ENCODE assay signal across 29 mouse cellular contexts in the genomic region with DNA sequence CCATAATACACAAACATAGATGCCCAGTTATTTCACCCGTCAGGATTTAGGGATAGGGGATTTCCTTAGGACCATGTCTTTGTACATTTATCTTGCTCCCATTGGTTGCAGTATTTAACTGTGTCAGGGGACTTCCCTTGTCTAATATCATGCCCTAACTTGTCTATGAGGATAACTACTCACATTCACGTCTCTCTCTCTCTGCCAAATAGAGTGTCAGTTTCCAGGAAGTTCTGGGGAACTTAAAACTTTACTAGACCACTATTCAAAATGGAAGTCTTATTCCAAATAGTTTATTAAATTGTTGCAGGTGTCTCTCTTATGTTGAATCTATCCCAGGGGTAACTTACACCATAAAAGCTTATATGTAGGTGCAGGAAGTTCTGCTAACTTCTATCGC. TPM values are rescaled to one million over a fixed set of nuclear protein-coding genes. Genes with fewer than 3 reads are reported as not detected.
"Had no signal": no experiment of that assay in that cellular context is flagged by ENCODE, and none has a peak within 500 bp of the region (broad histone marks: within the 10 kb centered on the region; RNA-seq: fewer than 3 reads in every experiment).

No protein-coding gene starts in this region.

- H3K9ac ChIP-seq: embryonic facial prominence, embryonic 12.5 days; embryonic facial prominence, embryonic 13.5 days; embryonic facial prominence, embryonic 15.5 days; forebrain, embryonic 12.5 days; forebrain, embryonic 13.5 days; forebrain, embryonic 15.5 days; forebrain, postnatal 0 days had no signal

- H3K27me3 ChIP-seq: embryonic facial prominence, embryonic 12.5 days; embryonic facial prominence, embryonic 13.5 days; embryonic facial prominence, embryonic 15.5 days; forebrain, embryonic 12.5 days; forebrain, embryonic 13.5 days; forebrain, embryonic 15.5 days had no signal

- DNase-seq: cerebellum, adult 8-10 months; cerebellum, adult 9-10 months; cerebellum, adult 9-11 months; cerebellum, postnatal 10 days; cerebellum, postnatal 14 days; cerebellum, postnatal 25 days; cerebellum, postnatal 36 days; embryo, embryonic 11 days; forebrain, postnatal 0 days; gastrocnemius, adult 2 months; gastrocnemius, postnatal 10 days; gastrocnemius, postnatal 14 days; gastrocnemius, postnatal 25 days; gastrocnemius, postnatal 36 days; heart, adult 11 months; heart, adult 18-20 months; heart, adult 2 months had no signal

- H3K4me3 ChIP-seq: embryonic facial prominence, embryonic 10.5 days; embryonic facial prominence, embryonic 12.5 days; embryonic facial prominence, embryonic 13.5 days; embryonic facial prominence, embryonic 15.5 days; erythroblast, embryonic 14.5 days; forebrain, embryonic 10.5 days; forebrain, embryonic 12.5 days; forebrain, embryonic 13.5 days; forebrain, embryonic 15.5 days; gastrocnemius, adult 2 months; heart, adult 2 months had no signal

- H3K27ac ChIP-seq: embryonic facial prominence, embryonic 10.5 days; embryonic facial prominence, embryonic 12.5 days; embryonic facial prominence, embryonic 13.5 days; embryonic facial prominence, embryonic 15.5 days; forebrain, embryonic 10.5 days; forebrain, embryonic 12.5 days; forebrain, embryonic 13.5 days; forebrain, embryonic 15.5 days; gastrocnemius, adult 2 months; heart, adult 2 months had no signal

- H3K4me1 ChIP-seq: embryonic facial prominence, embryonic 10.5 days; embryonic facial prominence, embryonic 12.5 days; embryonic facial prominence, embryonic 13.5 days; embryonic facial prominence, embryonic 15.5 days; forebrain, embryonic 10.5 days; forebrain, embryonic 12.5 days; forebrain, embryonic 13.5 days; forebrain, embryonic 15.5 days had no signal

- ATAC-seq: forebrain, embryonic 13.5 days; forebrain, embryonic 14.5 days; forebrain, embryonic 15.5 days; forebrain, embryonic 16.5 days; forebrain, postnatal 0 days had no signal

- H3K4me2 ChIP-seq: embryonic facial prominence, embryonic 12.5 days; embryonic facial prominence, embryonic 13.5 days; embryonic facial prominence, embryonic 15.5 days; forebrain, embryonic 12.5 days; forebrain, embryonic 13.5 days; forebrain, embryonic 15.5 days had no signal

- H3K9me3 ChIP-seq: embryonic facial prominence, embryonic 10.5 days; embryonic facial prominence, embryonic 12.5 days; embryonic facial prominence, embryonic 13.5 days; embryonic facial prominence, embryonic 15.5 days; forebrain, embryonic 10.5 days; forebrain, embryonic 12.5 days; forebrain, embryonic 13.5 days; forebrain, embryonic 15.5 days had no signal

RNA-seq across cellular contexts. Expression of a gene that starts 56.5 kb away (rescaled TPM):
- total RNA-seq: common myeloid progenitor, adult 5-6 weeks had no signal
